Mouse (Mus musculus): ENCODE measurements around the gene Bivm.

GRCm38 (mm10) chr1:44162389-44162788 is 43.6 kb downstream of the Bivm start:
- TF ChIP-seq CTCF (IDR thresholded peaks at IDR 0.05; ENCODE audit: low read depth) (no peak), EP300 (IDR thresholded peaks at IDR 0.05; ENCODE audit: low read depth) (no peak)
